Mouse (Mus musculus) lung, embryonic 14.5 days (tissue): ENCODE measurements around the gene Galr2. TPM values are rescaled to one million over a fixed set of nuclear protein-coding genes. Genes with fewer than 3 reads are reported as not detected.
"Not testable (repeated sequence)": the region's sequence is repeated elsewhere in the genome, so short reads cannot be mapped to it uniquely, and the experiment has no call there.

ENCODE experiments used
- ATAC-seq: fragments of 200-750 bp; cut with Nextera tagmentation; 2 replicates; pipeline ENCODE4 v1.8.0; 2017; ENCODE audit warnings: mild to moderate bottlenecking, moderate TSS enrichment, moderate library complexity; ENCODE audit not compliant: insufficient read depth
- DNase-seq: peaks from one replicate; pipeline ENCODE4 v3.0.0-alpha.2; 2015
- H3K27ac ChIP-seq: fragments of 300-500 bp; sonication (generic); 2 replicates; pipeline ENCODE4 v1.5.1; 2014; ENCODE audit warnings: low read depth, mild to moderate bottlenecking, moderate library complexity
- H3K27me3 ChIP-seq: fragments of 300-500 bp; sonication (generic); 2 replicates; pipeline ENCODE4 v1.6.1; 2014; ENCODE audit warnings: low read length, control low read depth; ENCODE audit not compliant: insufficient read depth
- H3K36me3 ChIP-seq: fragments of 300-500 bp; sonication (generic); 2 replicates; pipeline ENCODE4 v1.6.1; 2014; ENCODE audit warnings: control low read depth; ENCODE audit not compliant: insufficient read depth
- H3K4me1 ChIP-seq: fragments of 300-500 bp; sonication (generic); 2 replicates; pipeline ENCODE4 v1.6.1; 2014; ENCODE audit warnings: antibody characterized with exemption, control low read depth; ENCODE audit not compliant: insufficient read depth
- H3K4me2 ChIP-seq: fragments of 300-500 bp; sonication (generic); 2 replicates; pipeline ENCODE4 v1.6.1; 2014; ENCODE audit warnings: mild to moderate bottlenecking
- H3K4me3 ChIP-seq: fragments of 300-500 bp; sonication (generic); 2 replicates; pipeline ENCODE4 v1.5.1; 2014; ENCODE audit warnings: low read depth, low read length
- H3K9ac ChIP-seq: fragments of 300-500 bp; sonication (generic); 2 replicates; pipeline ENCODE4 v1.6.1; 2014
- H3K9me3 ChIP-seq: fragments of 300-500 bp; sonication (generic); 2 replicates; pipeline ENCODE4 v1.6.1; 2016; ENCODE audit warnings: low read depth, low read length, control low read depth
- CTCF ChIP-seq: IDR thresholded peaks from 2 replicates; pipeline ENCODE4 v1.5.1; 2016; ENCODE audit warnings: antibody characterized with exemption, low read depth
- WGBS: fragments of 180-500 bp; shearing (Covaris S2); extraction: QIAGEN DNeasy Blood & Tissue Kit; methylation state at CpG from one replicate; pipeline ENCODE4 v1.1.7; 2014; 5-methylcytosine and 5-hydroxymethylcytosine counted together
- polyA plus RNA-seq: library from polyadenylated mRNA; unstranded; fragments of >200 nt; fragmentation: Nextera tagmentation; extraction: Ambion mirVana; gene quantifications from 2 replicates; pipeline ENCODE4 v1.2.1, GENCODE M21; 2014

Gene Galr2
- polyA plus RNA-seq, 1 experiment from 2014 or later = not detected

GRCm38 (mm10) chr11:116272589-116273468, 7.9 kb upstream of the Galr2 start:
- WGBS = 47% methylated on average over 12 of the region's 12 CpGs

GRCm38 (mm10) chr11:116273469-116274044, 7.2 kb upstream of the Galr2 start:
- Histone ChIP-seq H3K4me3 (peak overlapping the region; percentile 97), H3K9me3 (no peaks in the 10 kb centered on the region), H3K4me1 (peaks cover 11% of the 10 kb centered on the region), H3K9ac (peak overlapping the region; percentile 92), H3K4me2 (peak overlapping the region; percentile 85), H3K27me3 (no peaks in the 10 kb centered on the region), H3K36me3 (peaks cover 39% of the 10 kb centered on the region), H3K27ac (peak overlapping the region; percentile 90; the same call in 1 of the 2 replicates)
- ATAC-seq (peak; percentile 32; the same call in 1 of the 2 replicates), DNase-seq (no peak)
- TF ChIP-seq CTCF = no peak
- under 1% methylated on average over 39 of the region's 39 CpGs for WGBS

More at GRCm38 (mm10) chr11:116272589-116273468, 7.9 kb upstream of the Galr2 start:
- DNase-seq (no peak), ATAC-seq (no peak)
- H3K4me2 ChIP-seq = peak overlapping the region; percentile 85
- H3K36me3 ChIP-seq = peaks cover 46% of the 10 kb centered on the region
- peak overlapping the region; percentile 97 for H3K4me3 ChIP-seq
- H3K9me3 ChIP-seq = no peaks in the 10 kb centered on the region
- peaks cover 11% of the 10 kb centered on the region for H3K4me1 ChIP-seq
- no peak for TF ChIP-seq CTCF
- no peaks in the 10 kb centered on the region for H3K27me3 ChIP-seq
- H3K9ac ChIP-seq = peak overlapping the region; percentile 92
- H3K27ac ChIP-seq = no peak overlapping the region

DNA sequence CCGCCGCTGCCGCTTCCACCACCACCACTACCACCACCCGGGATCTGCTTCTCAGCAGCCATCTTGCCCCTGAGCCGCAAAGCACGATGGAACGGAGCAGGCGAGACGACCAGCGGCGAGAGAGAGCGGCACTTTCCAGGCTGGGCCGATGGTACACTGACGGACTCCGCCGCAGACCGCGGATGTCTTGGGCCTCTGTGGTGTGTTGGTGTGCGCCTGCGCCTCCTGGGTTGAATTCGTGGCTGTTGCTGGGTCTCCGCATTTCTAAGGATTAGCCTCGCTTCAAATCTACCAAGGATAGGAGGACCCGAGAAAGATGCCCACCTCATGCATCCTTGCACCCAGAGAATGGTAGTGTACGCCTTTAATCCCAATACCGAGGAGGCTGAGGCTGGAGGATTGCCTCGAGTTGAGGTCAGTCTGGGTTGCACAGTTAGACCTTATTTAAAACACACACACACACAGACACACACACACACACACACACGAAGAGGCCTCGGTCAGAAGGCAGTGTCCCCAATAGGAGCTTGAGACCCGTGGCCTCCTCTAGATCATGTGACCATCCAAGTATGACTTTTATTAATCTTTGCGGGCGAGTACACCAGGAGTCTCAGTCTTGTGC, 6.6 kb upstream of the Galr2 start, which contains the start of gene Srp68:
Gene Srp68, minus strand, starts transcription at position 173 of the 622 bp plus-strand sequence.
- H3K27me3 ChIP-seq = no peaks in the 10 kb centered on the region
- DNase-seq (peak; percentile 97), ATAC-seq (peak; percentile 99)
- peak within 1 kb of the TSS; percentile 97 for H3K4me3 ChIP-seq
- H3K27ac ChIP-seq = peak within 1 kb of the TSS; percentile 90
- H3K36me3 ChIP-seq = peaks cover 34% of the 10 kb centered on the region
- no peaks in the 10 kb centered on the region for H3K9me3 ChIP-seq
- TF ChIP-seq CTCF = peak; percentile 39
- H3K4me2 ChIP-seq = peak within 1 kb of the TSS; percentile 85
- peak within 1 kb of the TSS; percentile 92 for H3K9ac ChIP-seq
- 2% methylated on average over 32 of the region's 32 CpGs for WGBS
- H3K4me1 ChIP-seq = peaks cover 11% of the 10 kb centered on the region

DNA sequence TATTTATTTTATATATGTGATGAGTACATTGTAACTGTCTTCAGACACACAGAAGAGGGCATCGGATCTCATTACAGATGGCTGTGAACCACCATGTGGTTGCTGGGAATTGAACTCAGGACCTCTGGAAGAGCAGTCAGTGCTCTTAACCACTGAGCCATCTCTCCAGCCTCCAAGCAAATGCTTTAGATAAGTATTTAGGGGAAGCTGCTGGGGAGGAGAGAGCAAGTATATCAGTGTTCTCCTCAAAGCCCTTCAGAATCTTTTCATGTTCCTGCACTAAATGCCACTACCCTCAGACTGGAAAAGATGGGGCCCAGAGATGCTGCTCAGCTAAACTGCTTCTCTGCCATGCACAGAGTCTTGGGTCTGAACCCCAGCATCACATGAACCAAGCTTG, 3.6 kb upstream of the Galr2 start:
- H3K9ac ChIP-seq, DNase-seq, H3K27ac ChIP-seq, ATAC-seq, H3K36me3 ChIP-seq, H3K4me2 ChIP-seq, H3K9me3 ChIP-seq, H3K4me3 ChIP-seq: not testable (repeated sequence)
- 75% methylated on average over 1 of the region's 1 CpGs for WGBS
- peaks cover 23% of the 10 kb centered on the region for H3K27me3 ChIP-seq
- peaks cover 11% of the 10 kb centered on the region for H3K4me1 ChIP-seq

DNA sequence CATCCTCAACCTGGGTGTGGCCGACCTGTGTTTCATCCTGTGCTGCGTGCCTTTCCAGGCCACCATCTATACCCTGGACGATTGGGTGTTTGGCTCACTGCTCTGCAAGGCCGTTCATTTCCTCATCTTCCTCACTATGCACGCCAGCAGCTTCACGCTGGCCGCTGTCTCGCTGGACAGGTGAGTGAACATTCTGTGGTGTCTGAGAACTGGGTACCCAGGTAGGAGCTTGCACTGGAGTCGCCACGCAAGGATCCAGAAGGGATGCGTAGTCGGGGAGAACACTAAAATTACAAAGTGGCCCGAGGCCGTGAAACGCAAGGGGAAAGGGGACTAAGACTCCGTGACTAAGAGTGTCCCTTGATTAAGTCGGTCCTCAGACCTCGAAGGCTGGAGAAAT, 932 bp downstream of the Galr2 start:
- 4% methylated on average over 18 of the region's 18 CpGs for WGBS
- Histone ChIP-seq H3K4me1 (no peaks in the 10 kb centered on the region), H3K9me3 (no peaks in the 10 kb centered on the region), H3K4me3 (peak overlapping the region; percentile 28), H3K9ac (no peak overlapping the region; the same call in 1 of the 2 replicates), H3K4me2 (peak overlapping the region; percentile 54), H3K36me3 (no peaks in the 10 kb centered on the region), H3K27me3 (peaks cover 48% of the 10 kb centered on the region), H3K27ac (no peak overlapping the region)
- DNase-seq (no peak), ATAC-seq (no peak)
- no peak for TF ChIP-seq CTCF

DNA sequence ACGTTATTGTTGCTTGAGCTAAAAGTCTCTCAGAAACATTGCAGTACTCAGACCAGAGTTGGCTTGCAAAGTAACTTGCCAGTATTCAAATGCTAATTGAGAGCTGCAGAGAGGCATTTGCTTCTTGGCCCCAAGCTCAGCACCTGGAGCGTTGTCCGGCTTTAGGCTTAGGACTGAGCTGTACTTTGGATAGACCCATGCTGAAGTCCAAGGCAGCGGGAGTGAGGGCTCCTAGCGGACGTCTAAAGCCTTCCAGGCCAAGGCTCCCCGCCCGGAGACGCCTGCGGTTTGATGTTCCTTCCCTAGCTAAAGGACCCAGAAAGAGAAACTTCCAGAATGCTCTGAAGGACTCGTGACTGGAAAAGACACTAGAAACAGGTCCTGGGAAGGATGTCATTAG, 1.4 kb downstream of the Galr2 start:
- 0 out of 2 replicates have a peak overlapping the region, but pooled peaks have one; percentile 54 for H3K4me2 ChIP-seq
- DNase-seq = peak; percentile 71

More for the DNA sequence above, 1.4 kb downstream of the Galr2 start:
- ATAC-seq = no peak
- no peak overlapping the region for H3K27ac ChIP-seq
- no peak overlapping the region for H3K9ac ChIP-seq
- H3K4me3 ChIP-seq = peak overlapping the region; percentile 28; the same call in 1 of the 2 replicates
- no peaks in the 10 kb centered on the region for H3K4me1 ChIP-seq
- peak; percentile 41 for TF ChIP-seq CTCF
- H3K36me3 ChIP-seq = no peaks in the 10 kb centered on the region
- H3K9me3 ChIP-seq = no peaks in the 10 kb centered on the region
- H3K27me3 ChIP-seq = peaks cover 48% of the 10 kb centered on the region
- WGBS = 4% methylated on average over 11 of the region's 11 CpGs
